Mouse (Mus musculus): Measurements from ENCODE around the gene Prg2. TPM values are rescaled to one million over a fixed set of nuclear protein-coding genes. Genes with fewer than 3 reads are reported as not detected.

The Prg2 gene
- not detected for total RNA-seq (2021)
- long read RNA-seq, experiment 1 = 0 reads
- long read RNA-seq, experiment 2 = 0 reads

- DNase-seq (ENCODE audit: low spot score) = no peak
These were observed at the start of gene Prg2 for GRCm38 (mm10) chr2:84980188-84980587. TSS of gene Prg2 (plus strand) at chr2:84980461.

- DNase-seq (ENCODE audit: low spot score) = no peak
These were observed 46.1 kb upstream of the Prg2 start for GRCm38 (mm10) chr2:84933992-84934648.

GRCm38 (mm10) chr2:84934649-84935007 is 45.6 kb upstream of the Prg2 start:
- DNase-seq (ENCODE audit: low spot score) = no peak

GRCm38 (mm10) chr2:84935065-84935464 is 45.2 kb upstream of the Prg2 start:
- no peak for DNase-seq (ENCODE audit: low spot score)

- DNase-seq (ENCODE audit: low spot score) = peak; percentile 86
These were observed 43.5 kb upstream of the Prg2 start, which contains the start of gene Slc43a3 for GRCm38 (mm10) chr2:84936474-84937429. TSS of gene Slc43a3 (plus strand) at chr2:84936579.

GRCm38 (mm10) chr2:84937491-84938150 is 42.6 kb upstream of the Prg2 start:
- DNase-seq (ENCODE audit: low spot score) = peak; percentile 21

GRCm38 (mm10) chr2:84938249-84938946 is 41.9 kb upstream of the Prg2 start:
- peak; percentile 40 for DNase-seq (ENCODE audit: low spot score)

GRCm38 (mm10) chr2:84939306-84939705 is 41.0 kb upstream of the Prg2 start:
- DNase-seq (ENCODE audit: low spot score) = no peak

- DNase-seq (ENCODE audit: low spot score) = no peak
These were observed 40.5 kb upstream of the Prg2 start for GRCm38 (mm10) chr2:84939711-84940110.

GRCm38 (mm10) chr2:84941332-84941731 is 38.9 kb upstream of the Prg2 start:
- peak; percentile 68 for DNase-seq (ENCODE audit: low spot score)

GRCm38 (mm10) chr2:84941795-84942194 is 38.5 kb upstream of the Prg2 start:
- DNase-seq (ENCODE audit: low spot score) = no peak

GRCm38 (mm10) chr2:84947154-84947771 is 33.0 kb upstream of the Prg2 start:
- DNase-seq (ENCODE audit: low spot score) = no peak

GRCm38 (mm10) chr2:84948252-84948651 is 32.0 kb upstream of the Prg2 start:
- DNase-seq (ENCODE audit: low spot score) = no peak

GRCm38 (mm10) chr2:84948721-84949120 is 31.5 kb upstream of the Prg2 start:
- DNase-seq (ENCODE audit: low spot score) = no peak

- DNase-seq (ENCODE audit: low spot score) = no peak
These were observed 29.2 kb upstream of the Prg2 start for GRCm38 (mm10) chr2:84951027-84951426.

- DNase-seq (ENCODE audit: low spot score) = no peak
These were observed 28.0 kb upstream of the Prg2 start for GRCm38 (mm10) chr2:84952251-84952650.

GRCm38 (mm10) chr2:84952693-84953092 is 27.6 kb upstream of the Prg2 start:
- DNase-seq (ENCODE audit: low spot score) = no peak

GRCm38 (mm10) chr2:84955435-84955834 is 24.8 kb upstream of the Prg2 start:
- no peak for DNase-seq (ENCODE audit: low spot score)

- peak; percentile 29 for DNase-seq (ENCODE audit: low spot score)
These were observed 24.0 kb upstream of the Prg2 start for GRCm38 (mm10) chr2:84956274-84956673.

GRCm38 (mm10) chr2:84958588-84959264 is 21.5 kb upstream of the Prg2 start:
- no peak for DNase-seq (ENCODE audit: low spot score)

Data from gastrocnemius, adult 18-20 months (tissue).